Mouse (Mus musculus) myocyte (in vitro differentiated cells): ENCODE data around the gene Nupr1. TPM values are rescaled to one million over a fixed set of nuclear protein-coding genes. Genes with fewer than 3 reads are reported as not detected.

Source experiments
- H3K27me3 ChIP-seq: one replicate; pipeline ENCODE4 v1.6.1; 2011; ENCODE audit not compliant: control insufficient read depth, insufficient read depth, insufficient read length
- H3K36me3 ChIP-seq: one replicate; pipeline ENCODE4 v1.6.1; 2011; ENCODE audit not compliant: control insufficient read depth, insufficient read depth
- H3K4me2 ChIP-seq: one replicate; pipeline ENCODE4 v1.6.1; 2011; ENCODE audit warnings: low read depth, control low read depth
- H3K4me3 ChIP-seq: one replicate; pipeline ENCODE4 v1.5.1; 2011; ENCODE audit warnings: mild to moderate bottlenecking, control low read depth, moderate library complexity
- H3K79me2 ChIP-seq: one replicate; pipeline ENCODE4 v1.6.1; 2011; ENCODE audit not compliant: control insufficient read depth, insufficient read depth
- H3ac ChIP-seq: one replicate; pipeline ENCODE4 v1.6.1; 2011; ENCODE audit not compliant: control insufficient read depth, insufficient read length
- CEBPB ChIP-seq: IDR thresholded peaks from 2 replicates; pipeline ENCODE4 v1.6.1; 2011; ENCODE audit warnings: mild to moderate bottlenecking, moderate library complexity; ENCODE audit not compliant: poor library complexity, insufficient read depth, severe bottlenecking
- E2F4 ChIP-seq: IDR thresholded peaks from one replicate; pipeline ENCODE4 v1.6.1; 2011; ENCODE audit warnings: mild to moderate bottlenecking, control low read depth, moderate library complexity; ENCODE audit not compliant: insufficient read depth
- MAX ChIP-seq: IDR thresholded peaks from one replicate; pipeline ENCODE4 v1.6.1; 2011; ENCODE audit warnings: low read depth, mild to moderate bottlenecking, control low read depth
- MYOD1 ChIP-seq, 3 experiments: IDR thresholded peaks; one replicate each; pipeline ENCODE4 v1.6.1; 2011; ENCODE audit warnings: control low read depth in 2 of 3, low read depth in 2 of 3, mild to moderate bottlenecking in 2 of 3, moderate library complexity in 1 of 3; ENCODE audit not compliant: insufficient read length in 2 of 3, control insufficient read depth in 1 of 3
- MYOG ChIP-seq, 3 experiments: IDR thresholded peaks; one replicate each; pipeline ENCODE4 v1.6.1; 2011; ENCODE audit warnings: control low read depth in 2 of 3, low read depth in 2 of 3, mild to moderate bottlenecking in 2 of 3; ENCODE audit not compliant: insufficient read length in 2 of 3, control insufficient read depth in 1 of 3, insufficient read depth in 1 of 3
- POLR2A ChIP-seq: IDR thresholded peaks from one replicate; pipeline ENCODE4 v1.6.1; 2011; ENCODE audit warnings: low read depth, mild to moderate bottlenecking, control low read depth, moderate library complexity; ENCODE audit not compliant: insufficient read length
- POLR2AphosphoS2 ChIP-seq: IDR thresholded peaks from one replicate; pipeline ENCODE4 v1.6.1; 2011; ENCODE audit warnings: low read depth, control low read depth; ENCODE audit not compliant: insufficient read length
- REST ChIP-seq: IDR thresholded peaks from one replicate; pipeline ENCODE4 v1.6.1; 2011; ENCODE audit warnings: mild to moderate bottlenecking, control low read depth, moderate library complexity; ENCODE audit not compliant: insufficient read depth, insufficient read length
- SRF ChIP-seq: IDR thresholded peaks from one replicate; pipeline ENCODE4 v1.6.1; 2011; ENCODE audit warnings: low read depth; ENCODE audit not compliant: control insufficient read depth, insufficient read length
- TCF12 ChIP-seq: IDR thresholded peaks from one replicate; pipeline ENCODE4 v1.6.1; 2011; ENCODE audit warnings: mild to moderate bottlenecking, control low read depth; ENCODE audit not compliant: poor library complexity, insufficient read depth, severe bottlenecking
- TCF3 ChIP-seq: IDR thresholded peaks from one replicate; pipeline ENCODE4 v1.6.1; 2011; ENCODE audit warnings: low read depth, control low read depth; ENCODE audit not compliant: insufficient read length
- USF1 ChIP-seq: IDR thresholded peaks from one replicate; pipeline ENCODE4 v1.6.1; 2011; ENCODE audit warnings: low read depth, mild to moderate bottlenecking, control low read depth, moderate library complexity
- polyA plus RNA-seq: library from polyadenylated mRNA; unstranded; fragments of >200 nt; fragmentation: generic; extraction: Trizol; gene quantifications from one replicate; pipeline ENCODE4 v1.2.1, GENCODE M21; 2012; ENCODE audit warnings: missing spikeins

Gene Nupr1
- polyA plus RNA-seq, 1 experiment, result 244 TPM

GRCm38 (mm10) chr7:126675104-126675503, 44.4 kb upstream of the Nupr1 start:
- H3ac ChIP-seq, result no peak overlapping the region
- TF ChIP-seq USF1, result no peak
- TF ChIP-seq SRF, result no peak
- TF ChIP-seq MYOD1 (IDR thresholded peaks at IDR 0.05; ENCODE audit: control insufficient read depth in 1 of 3, insufficient read length in 2 of 3, low read depth in 2 of 3), result no peak
- TF ChIP-seq MAX, result no peak
- no peak for TF ChIP-seq POLR2A
- no peak overlapping the region for H3K4me2 ChIP-seq
- H3K4me3 ChIP-seq, result no peak overlapping the region
- no peaks in the 10 kb centered on the region for H3K79me2 ChIP-seq
- no peaks in the 10 kb centered on the region for H3K27me3 ChIP-seq
- peaks cover 5% of the 10 kb centered on the region for H3K36me3 ChIP-seq

- Histone ChIP-seq H3K79me2 (no peaks in the 10 kb centered on the region), H3ac (no peak overlapping the region), H3K36me3 (peaks cover 5% of the 10 kb centered on the region), H3K27me3 (no peaks in the 10 kb centered on the region), H3K4me3 (no peak overlapping the region), H3K4me2 (no peak overlapping the region)
- no peak for TF ChIP-seq MYOD1 (IDR thresholded peaks at IDR 0.05; ENCODE audit: control insufficient read depth in 1 of 3, insufficient read length in 2 of 3, low read depth in 2 of 3)
- TF ChIP-seq SRF, result no peak
- no peak for TF ChIP-seq E2F4
- TF ChIP-seq POLR2AphosphoS2, result no peak
- TF ChIP-seq USF1, result no peak
- no peak for TF ChIP-seq MYOG (IDR thresholded peaks at IDR 0.05; ENCODE audit: control insufficient read depth in 1 of 3, insufficient read depth in 1 of 3, insufficient read length in 2 of 3, low read depth in 2 of 3)
- no peak for TF ChIP-seq CEBPB
- no peak for TF ChIP-seq MAX
- no peak for TF ChIP-seq TCF12
Observed at GRCm38 (mm10) chr7:126672111-126672510, 41.5 kb upstream of the Nupr1 start.

GRCm38 (mm10) chr7:126670152-126670551, 39.5 kb upstream of the Nupr1 start:
- Histone ChIP-seq H3K36me3 (peaks cover 5% of the 10 kb centered on the region), H3K4me3 (no peak overlapping the region), H3K79me2 (no peaks in the 10 kb centered on the region), H3ac (no peak overlapping the region), H3K27me3 (no peaks in the 10 kb centered on the region), H3K4me2 (no peak overlapping the region)
- TF ChIP-seq SRF, result no peak
- no peak for TF ChIP-seq POLR2A
- no peak for TF ChIP-seq TCF12
- no peak for TF ChIP-seq TCF3
- no peak for TF ChIP-seq E2F4
- no peak for TF ChIP-seq MYOD1 (IDR thresholded peaks at IDR 0.05; ENCODE audit: control insufficient read depth in 1 of 3, insufficient read length in 2 of 3, low read depth in 2 of 3)
- no peak for TF ChIP-seq USF1
- TF ChIP-seq CEBPB, result no peak
- TF ChIP-seq POLR2AphosphoS2, result no peak
- no peak for TF ChIP-seq REST
- no peak for TF ChIP-seq MYOG (IDR thresholded peaks at IDR 0.05; ENCODE audit: control insufficient read depth in 1 of 3, insufficient read depth in 1 of 3, insufficient read length in 2 of 3, low read depth in 2 of 3)
- TF ChIP-seq MAX, result no peak

- H3K79me2 ChIP-seq, result no peaks in the 10 kb centered on the region
- no peaks in the 10 kb centered on the region for H3K27me3 ChIP-seq
- peaks cover 5% of the 10 kb centered on the region for H3K36me3 ChIP-seq
- TF ChIP-seq USF1 (no peak), TCF3 (no peak), E2F4 (no peak)
- H3ac ChIP-seq, result no peak overlapping the region
- no peak overlapping the region for H3K4me2 ChIP-seq
- no peak overlapping the region for H3K4me3 ChIP-seq
Observed at GRCm38 (mm10) chr7:126668452-126668851, 37.8 kb upstream of the Nupr1 start.

GRCm38 (mm10) chr7:126667495-126668090, 36.9 kb upstream of the Nupr1 start:
- no peaks in the 10 kb centered on the region for H3K36me3 ChIP-seq
- no peak overlapping the region for H3K4me2 ChIP-seq
- H3ac ChIP-seq, result no peak overlapping the region
- H3K4me3 ChIP-seq, result no peak overlapping the region
- TF ChIP-seq REST, result no peak
- no peak for TF ChIP-seq CEBPB
- no peak for TF ChIP-seq MYOG (IDR thresholded peaks at IDR 0.05; ENCODE audit: control insufficient read depth in 1 of 3, insufficient read depth in 1 of 3, insufficient read length in 2 of 3, low read depth in 2 of 3)
- TF ChIP-seq E2F4, result no peak
- no peak for TF ChIP-seq POLR2AphosphoS2
- no peak for TF ChIP-seq SRF
- no peak for TF ChIP-seq MYOD1 (IDR thresholded peaks at IDR 0.05; ENCODE audit: control insufficient read depth in 1 of 3, insufficient read length in 2 of 3, low read depth in 2 of 3)
- no peaks in the 10 kb centered on the region for H3K27me3 ChIP-seq
- H3K79me2 ChIP-seq, result no peaks in the 10 kb centered on the region

GRCm38 (mm10) chr7:126665269-126665668, 34.6 kb upstream of the Nupr1 start:
- no peaks in the 10 kb centered on the region for H3K36me3 ChIP-seq
- no peak for TF ChIP-seq TCF12
- no peak for TF ChIP-seq TCF3
- no peak overlapping the region for H3ac ChIP-seq
- no peaks in the 10 kb centered on the region for H3K27me3 ChIP-seq
- no peak overlapping the region for H3K4me2 ChIP-seq
- no peak overlapping the region for H3K4me3 ChIP-seq
- no peaks in the 10 kb centered on the region for H3K79me2 ChIP-seq
